Mouse (Mus musculus): Measurements from ENCODE around the gene Gps2. TPM values are rescaled to one million over a fixed set of nuclear protein-coding genes. Genes with fewer than 3 reads are reported as not detected.
"Not testable (repeated sequence)": the region's sequence is repeated elsewhere in the genome, so short reads cannot be mapped to it uniquely, and the experiment has no call there.

Gps2 gene
- polyA plus RNA-seq, 1 experiment from 2014 or later: 86.2 TPM

GRCm38 (mm10) chr11:69919661-69920265 lies 6.1 kb downstream of the Gps2 start:
- peak overlapping the region; percentile 100 for H3K27ac ChIP-seq

GRCm38 (mm10) chr11:69920266-69921031 lies 6.8 kb downstream of the Gps2 start:
- peak; percentile 9 for ATAC-seq (replicated peaks; ENCODE audit: low FRiP score)
- H3K9ac ChIP-seq: peak overlapping the region; percentile 96
- peak overlapping the region; percentile 100 for H3K27ac ChIP-seq
- no peaks in the 10 kb centered on the region for H3K9me3 ChIP-seq (replicated peaks)
- peaks cover 37% of the 10 kb centered on the region for H3K36me3 ChIP-seq
- peaks cover 42% of the 10 kb centered on the region for H3K4me1 ChIP-seq
- under 1% methylated on average over 64 of the region's 65 CpGs for WGBS
- H3K4me3 ChIP-seq (replicated peaks): peak overlapping the region; percentile 76
- H3K27me3 ChIP-seq: no peaks in the 10 kb centered on the region
- H3K4me2 ChIP-seq: peak overlapping the region; percentile 89

More at GRCm38 (mm10) chr11:69919661-69920265, 6.1 kb downstream of the Gps2 start:
- peak overlapping the region; percentile 96 for H3K9ac ChIP-seq
- no peaks in the 10 kb centered on the region for H3K27me3 ChIP-seq
- H3K4me1 ChIP-seq: peaks cover 49% of the 10 kb centered on the region
- WGBS: under 1% methylated on average over 17 of the region's 17 CpGs
- peak overlapping the region; percentile 89 for H3K4me2 ChIP-seq
- H3K9me3 ChIP-seq (replicated peaks): no peaks in the 10 kb centered on the region
- peaks cover 44% of the 10 kb centered on the region for H3K36me3 ChIP-seq
- H3K4me3 ChIP-seq (replicated peaks): peak overlapping the region; percentile 76
- ATAC-seq (replicated peaks; ENCODE audit: low FRiP score): 0 out of 2 replicates have a peak, but pooled peaks have one; percentile 3

DNA sequence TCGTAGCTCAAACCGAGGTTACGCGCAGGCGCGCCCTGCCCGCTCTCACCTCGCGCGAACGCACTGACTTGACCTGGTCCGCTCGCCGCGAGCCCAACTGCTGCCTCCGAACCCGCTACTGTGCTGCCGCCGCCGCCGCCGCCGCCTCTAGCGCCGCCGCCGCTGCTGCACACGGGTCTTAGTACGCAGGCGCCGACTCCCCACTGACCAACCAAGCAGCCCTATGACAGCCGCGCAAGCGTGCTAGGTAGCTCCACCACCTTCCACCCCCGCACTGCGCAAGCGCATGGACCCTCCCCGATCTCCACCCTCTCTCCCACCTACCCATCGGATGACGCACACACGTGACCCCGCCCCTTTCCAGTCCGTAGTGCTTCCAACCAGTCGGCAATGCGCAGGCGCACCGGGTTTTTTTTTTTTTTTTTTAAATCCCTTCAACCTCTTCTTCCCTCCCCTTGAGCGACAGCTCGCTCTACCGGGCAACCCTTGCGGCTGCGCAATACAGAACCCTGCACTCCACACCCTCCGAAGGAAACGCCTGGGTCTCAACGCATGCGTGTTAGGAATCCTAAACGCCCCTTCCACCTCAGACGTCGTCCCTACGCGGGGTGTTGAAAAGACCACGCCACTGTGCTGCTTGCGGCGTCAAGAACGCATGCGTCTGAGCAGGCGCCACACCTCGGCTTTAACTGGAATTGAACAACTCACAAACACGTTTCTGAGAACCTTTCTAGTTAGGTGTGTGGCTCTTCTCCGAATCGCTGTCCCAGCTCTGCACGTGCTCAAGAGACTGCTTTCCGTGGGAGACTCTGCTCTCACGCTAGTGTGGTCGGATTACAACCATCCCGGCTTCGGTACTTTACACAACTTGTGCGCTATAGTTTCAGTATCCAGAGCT lies 7.7 kb downstream of the Gps2 start, which contains the start of gene Eif5a:
Eif5a (minus strand) TSS at position 845 of the 898 bp plus-strand sequence.
- Histone ChIP-seq H3K4me3 (replicated peaks) (peak within 1 kb of the TSS; percentile 76), H3K9me3 (replicated peaks) (no peaks in the 10 kb centered on the region)
- WGBS: under 1% methylated on average over 78 of the region's 78 CpGs

GRCm38 (mm10) chr11:69922012-69922756 lies 8.5 kb downstream of the Gps2 start:
- no peaks in the 10 kb centered on the region for H3K27me3 ChIP-seq
- H3K4me2 ChIP-seq: peak overlapping the region; percentile 89
- peak overlapping the region; percentile 76 for H3K4me3 ChIP-seq (replicated peaks)
- ATAC-seq (replicated peaks; ENCODE audit: low FRiP score): no peak
- H3K9me3 ChIP-seq (replicated peaks): no peaks in the 10 kb centered on the region
- 2% methylated on average over 12 of the region's 12 CpGs for WGBS
- peak overlapping the region; percentile 100 for H3K27ac ChIP-seq
- H3K9ac ChIP-seq: peak overlapping the region; percentile 69
- H3K36me3 ChIP-seq: peaks cover 20% of the 10 kb centered on the region
- peaks cover 28% of the 10 kb centered on the region for H3K4me1 ChIP-seq

More for the DNA sequence above, 7.7 kb downstream of the Gps2 start, which contains the start of gene Eif5a:
- peak; percentile 96 for ATAC-seq (replicated peaks; ENCODE audit: low FRiP score)
- Histone ChIP-seq H3K27me3 (no peaks in the 10 kb centered on the region), H3K27ac (peak within 1 kb of the TSS; percentile 100), H3K4me2 (peak within 1 kb of the TSS; percentile 89), H3K4me1 (peaks cover 33% of the 10 kb centered on the region), H3K36me3 (peaks cover 28% of the 10 kb centered on the region), H3K9ac (peak within 1 kb of the TSS; percentile 96)

DNA sequence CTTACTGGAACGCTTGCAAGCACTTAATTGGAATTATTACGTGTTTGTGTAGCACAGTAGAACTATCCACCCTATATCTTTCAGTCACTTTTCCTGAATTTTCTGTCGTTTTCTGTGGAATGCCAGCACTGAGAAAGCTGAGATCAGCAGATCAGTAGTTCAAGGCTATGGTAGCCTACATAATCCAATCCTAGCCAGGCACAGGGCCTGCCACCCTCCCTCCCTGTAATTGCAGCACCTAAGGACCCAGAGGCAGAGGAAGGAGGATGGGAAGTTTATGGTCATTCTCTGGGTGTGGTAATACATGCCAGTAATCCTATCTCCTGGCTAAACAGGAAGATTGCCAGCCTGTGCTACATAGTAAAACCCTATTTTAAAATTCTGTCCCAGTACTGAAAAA lies 9.1 kb downstream of the Gps2 start:
- no peak overlapping the region for H3K9ac ChIP-seq
- H3K27me3 ChIP-seq: no peaks in the 10 kb centered on the region
- H3K4me2 ChIP-seq: peak overlapping the region; percentile 89
- no peak for ATAC-seq (replicated peaks; ENCODE audit: low FRiP score)
- H3K9me3 ChIP-seq (replicated peaks): no peaks in the 10 kb centered on the region
- peak overlapping the region; percentile 100; the same call in 1 of the 2 replicates for H3K27ac ChIP-seq
- H3K36me3 ChIP-seq: peaks cover 14% of the 10 kb centered on the region
- H3K4me3 ChIP-seq (replicated peaks): no peak overlapping the region; the same call in 1 of the 2 replicates
- 58% methylated on average over 3 of the region's 3 CpGs for WGBS
- H3K4me1 ChIP-seq: peaks cover 24% of the 10 kb centered on the region

GRCm38 (mm10) chr11:69927501-69927900 lies 13.8 kb downstream of the Gps2 start:
- Histone ChIP-seq H3K27me3 (no peaks in the 10 kb centered on the region), H3K4me1 (peaks cover 4% of the 10 kb centered on the region; the same call in 1 of the 2 replicates), H3K9ac (no peak overlapping the region), H3K4me3 (replicated peaks) (no peak overlapping the region), H3K27ac (no peak overlapping the region), H3K4me2 (no peak overlapping the region), H3K9me3 (replicated peaks) (no peaks in the 10 kb centered on the region), H3K36me3 (no peaks in the 10 kb centered on the region)
- peak; percentile 52; the same call in 1 of the 2 replicates for ATAC-seq (replicated peaks; ENCODE audit: low FRiP score)
- WGBS: 98% methylated on average over 2 of the region's 2 CpGs

GRCm38 (mm10) chr11:69929712-69930111 lies 16.0 kb downstream of the Gps2 start:
- H3K27ac ChIP-seq: no peak overlapping the region
- H3K4me3 ChIP-seq (replicated peaks): no peak overlapping the region
- no peak for ATAC-seq (replicated peaks; ENCODE audit: low FRiP score)
- H3K27me3 ChIP-seq: peaks cover 2% of the 10 kb centered on the region; the same call in 1 of the 2 replicates
- H3K9ac ChIP-seq: no peak overlapping the region
- H3K36me3 ChIP-seq: no peaks in the 10 kb centered on the region
- no peak overlapping the region for H3K4me2 ChIP-seq
- 77% methylated on average over 4 of the region's 4 CpGs for WGBS
- no peaks in the 10 kb centered on the region for H3K9me3 ChIP-seq (replicated peaks)
- H3K4me1 ChIP-seq: peaks cover 8% of the 10 kb centered on the region

GRCm38 (mm10) chr11:69930176-69930575 lies 16.5 kb downstream of the Gps2 start:
- not testable (repeated sequence) for H3K4me3 ChIP-seq (replicated peaks); H3K4me2 ChIP-seq; H3K9ac ChIP-seq; H3K36me3 ChIP-seq; H3K27ac ChIP-seq; H3K27me3 ChIP-seq; H3K9me3 ChIP-seq (replicated peaks); ATAC-seq (replicated peaks; ENCODE audit: low FRiP score)
- peaks cover 12% of the 10 kb centered on the region for H3K4me1 ChIP-seq
- WGBS: 89% methylated on average over 8 of the region's 8 CpGs

DNA sequence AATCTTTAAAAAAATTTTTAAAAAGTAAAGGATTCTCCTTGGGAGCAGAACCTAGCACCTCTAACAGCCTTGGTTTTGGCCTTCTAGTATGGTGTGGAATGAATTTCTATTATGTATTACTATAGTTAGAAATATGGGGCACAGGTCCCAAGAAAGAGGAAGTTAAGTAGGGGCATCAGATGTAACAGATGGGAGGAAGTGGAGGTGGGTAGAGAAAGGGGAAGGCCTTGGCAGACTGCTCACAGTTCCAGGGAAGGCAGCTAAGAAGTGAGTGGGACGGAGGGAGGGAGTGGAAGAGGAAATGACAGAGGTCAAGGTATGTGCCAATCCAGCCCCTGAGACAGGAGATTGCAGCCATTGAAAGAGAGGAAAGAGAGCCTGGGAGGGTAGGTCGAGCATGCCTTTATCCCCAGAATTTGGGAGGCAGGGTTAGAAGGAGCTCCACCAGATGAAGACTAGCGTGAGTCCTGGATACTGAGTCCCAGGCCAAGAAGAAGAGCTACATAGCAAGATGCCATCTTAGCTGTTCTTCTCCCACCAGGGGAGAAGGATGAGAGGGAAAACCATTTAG lies 17.4 kb downstream of the Gps2 start:
- H3K4me2 ChIP-seq: no peak overlapping the region
- H3K27me3 ChIP-seq: peaks cover 10% of the 10 kb centered on the region; the same call in 1 of the 2 replicates
- no peak for ATAC-seq (replicated peaks; ENCODE audit: low FRiP score)
- H3K36me3 ChIP-seq: no peaks in the 10 kb centered on the region
- no peak overlapping the region for H3K9ac ChIP-seq
- no peak overlapping the region for H3K27ac ChIP-seq
- 62% methylated on average over 3 of the region's 3 CpGs for WGBS
- no peak overlapping the region for H3K4me3 ChIP-seq (replicated peaks)
- H3K4me1 ChIP-seq: peaks cover 21% of the 10 kb centered on the region
- no peaks in the 10 kb centered on the region for H3K9me3 ChIP-seq (replicated peaks)

- Histone ChIP-seq H3K4me3 (replicated peaks) (no peak overlapping the region), H3K4me2 (no peak overlapping the region), H3K9ac (no peak overlapping the region), H3K9me3 (replicated peaks) (no peaks in the 10 kb centered on the region), H3K36me3 (no peaks in the 10 kb centered on the region), H3K27me3 (peaks cover 17% of the 10 kb centered on the region; the same call in 1 of the 2 replicates), H3K4me1 (peaks cover 28% of the 10 kb centered on the region), H3K27ac (no peak overlapping the region)
- WGBS: 72% methylated on average over 8 of the region's 8 CpGs
- ATAC-seq (replicated peaks; ENCODE audit: low FRiP score): no peak
These were observed 18.1 kb downstream of the Gps2 start for GRCm38 (mm10) chr11:69931769-69932168.

DNA sequence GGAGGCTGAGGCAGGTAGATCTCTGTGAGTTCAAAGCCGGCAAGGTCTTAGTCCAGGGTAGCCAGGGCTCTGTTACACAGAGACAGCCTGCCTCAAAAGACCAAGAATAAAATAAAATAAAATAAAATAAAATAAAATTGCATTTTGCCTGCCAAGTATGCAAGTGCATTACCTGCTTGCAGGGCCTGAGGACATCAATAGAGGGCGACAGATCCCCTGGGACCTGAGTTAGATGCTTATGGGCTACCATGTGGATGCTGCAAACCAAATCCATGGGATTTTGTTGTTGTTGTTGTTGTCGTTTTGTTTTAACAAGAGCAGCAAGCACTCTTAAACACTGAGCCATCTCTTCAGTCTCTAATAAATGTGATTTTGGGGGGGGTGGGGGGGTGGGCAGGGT lies 18.6 kb downstream of the Gps2 start:
- no peaks in the 10 kb centered on the region for H3K9me3 ChIP-seq (replicated peaks)
- WGBS: 40% methylated on average over 3 of the region's 3 CpGs
- no peak overlapping the region for H3K4me3 ChIP-seq (replicated peaks)
- peaks cover 33% of the 10 kb centered on the region for H3K4me1 ChIP-seq
- no peak for ATAC-seq (replicated peaks; ENCODE audit: low FRiP score)
- no peaks in the 10 kb centered on the region for H3K36me3 ChIP-seq
- no peak overlapping the region for H3K4me2 ChIP-seq
- H3K9ac ChIP-seq: no peak overlapping the region
- no peak overlapping the region for H3K27ac ChIP-seq
- peaks cover 22% of the 10 kb centered on the region; the same call in 1 of the 2 replicates for H3K27me3 ChIP-seq
